Comparison of ENCODE assay signal across 19 mouse cellular contexts in the genomic region with DNA sequence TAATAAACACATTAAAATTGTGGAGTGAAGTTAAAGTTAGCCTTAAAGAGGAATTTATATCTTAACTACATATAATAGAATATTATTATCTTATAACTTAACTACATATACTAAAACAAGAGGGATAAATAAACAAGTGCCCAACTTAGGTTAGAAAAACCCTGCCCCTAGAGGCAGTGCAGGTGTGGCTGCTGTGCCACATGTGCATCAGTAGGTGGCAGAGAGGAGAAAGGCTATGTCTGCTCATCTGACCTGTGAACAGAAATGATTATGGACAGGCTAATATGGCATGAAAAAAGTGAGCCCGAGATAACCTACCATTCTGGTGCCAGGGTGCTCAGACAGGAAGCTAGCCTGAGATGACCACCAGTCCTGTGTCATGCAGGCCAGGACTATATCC.
A peak's percentile ranks its signal among the peaks of the same experiment; 100 is the strongest.
DNase-seq lines count a peak whose midpoint lies in the region; ATAC-seq and TF ChIP-seq lines count a peak whose summit lies in the region.
"Had no signal": no experiment of that assay in that cellular context is flagged by ENCODE, and none has a peak within 500 bp of the region (broad histone marks: within the 10 kb centered on the region; RNA-seq: fewer than 3 reads in every experiment).

No protein-coding gene starts in this region.

- TF ChIP-seq EP300 in liver, embryonic 14.5 days (IDR thresholded peaks at IDR 0.05; ENCODE audit: low read depth), result no peak
- no peak for TF ChIP-seq EP300 in CH12.LX (IDR thresholded peaks at IDR 0.05; ENCODE audit: low read length)

- H3K4me3 ChIP-seq in gastrocnemius, adult 2 months, result no peak overlapping the region
- H3K4me3 ChIP-seq in liver, embryonic 14.5 days (ENCODE audit: insufficient read depth in 1 of 2, low read depth in 2 of 2, low read length in 2 of 2), result no peak overlapping the region
- H3K4me3 ChIP-seq in CH12.LX (replicated peaks in 1 of 3; ENCODE audit: low read depth in 2 of 3, low read length in 2 of 3, poor library complexity in 1 of 3), result no peak overlapping the region
- no peak overlapping the region for H3K4me3 ChIP-seq in forebrain, postnatal 0 days (ENCODE audit: low read depth, low read length)
- H3K4me3 ChIP-seq: forebrain, embryonic 15.5 days; neural tube, embryonic 13.5 days had no signal

- peak; percentile 50 for TF ChIP-seq RAD21 in CH12.LX (IDR thresholded peaks at IDR 0.05; ENCODE audit: low read depth, low read length)

- WGBS in liver, embryonic 14.5 days (ENCODE audit: insufficient replicate concordance), result 46% methylated on average over 1 of the region's 1 CpGs
- 87% methylated on average over 1 of the region's 1 CpGs for WGBS in forebrain, postnatal 0 days

- dilution Hi-C loops in CH12.LX (cut with MboI; ENCODE audit: extremely low pct_ligation_motif_present, extremely low pct_unique_long_range_greater_than_20kb, low sequenced_read_pairs), result no loop called here

- no peaks in the 10 kb centered on the region for H3K79me2 ChIP-seq in CH12.LX (replicated peaks; ENCODE audit: control insufficient read depth, extremely low read depth, insufficient read depth, poor library complexity, severe bottlenecking)

- intact Hi-C loops in gastrocnemius, adult 2 months (cut with DNase I), result no loop called here
- intact Hi-C loops in gastrocnemius, postnatal 36 days (cut with DNase I), result no loop called here

- H3K9ac ChIP-seq in liver, embryonic 14.5 days (replicated peaks), result no peak overlapping the region
- H3K9ac ChIP-seq in CH12.LX (ENCODE audit: insufficient read depth, low read depth), result no peak overlapping the region
- no peak overlapping the region for H3K9ac ChIP-seq in forebrain, postnatal 0 days
- H3K9ac ChIP-seq: forebrain, embryonic 15.5 days; hindbrain, embryonic 14.5 days; neural tube, embryonic 13.5 days had no signal

- no peaks in the 10 kb centered on the region for H3K4me1 ChIP-seq in liver, embryonic 14.5 days (replicated peaks; ENCODE audit: control insufficient read depth in 2 of 2, insufficient read depth in 2 of 2, low read length in 1 of 2)
- no peaks in the 10 kb centered on the region for H3K4me1 ChIP-seq in CH12.LX (ENCODE audit: control insufficient read depth in 1 of 2, insufficient read depth in 2 of 2)
- no peaks in the 10 kb centered on the region for H3K4me1 ChIP-seq in forebrain, postnatal 0 days (ENCODE audit: insufficient read depth)
- H3K4me1 ChIP-seq: forebrain, embryonic 15.5 days; neural tube, embryonic 13.5 days had no signal

- H3K27ac ChIP-seq in gastrocnemius, adult 2 months, result no peak overlapping the region
- H3K27ac ChIP-seq in liver, embryonic 14.5 days, result no peak overlapping the region
- no peak overlapping the region for H3K27ac ChIP-seq in CH12.LX (ENCODE audit: insufficient read depth, low read depth)
- no peak overlapping the region for H3K27ac ChIP-seq in forebrain, postnatal 0 days (ENCODE audit: low read depth, low read length)
- H3K27ac ChIP-seq: forebrain, embryonic 15.5 days; hindbrain, embryonic 14.5 days; neural tube, embryonic 13.5 days had no signal

- ATAC-seq in liver, embryonic 14.5 days (ENCODE audit: insufficient read depth), result no peak
- peak; percentile 29; the same call in 1 of the 2 replicates for ATAC-seq in megakaryocyte progenitor cell, adult 5-6 weeks (replicated peaks; ENCODE audit: poor library complexity)
- ATAC-seq in forebrain, postnatal 0 days, result no peak
- ATAC-seq: forebrain, embryonic 15.5 days had no signal

- H3K36me3 ChIP-seq in liver, embryonic 14.5 days (replicated peaks; ENCODE audit: control insufficient read depth, insufficient read depth, low read depth), result no peaks in the 10 kb centered on the region
- no peaks in the 10 kb centered on the region for H3K36me3 ChIP-seq in CH12.LX (replicated peaks in 1 of 2; ENCODE audit: control insufficient read depth in 1 of 2, insufficient read depth in 1 of 2, low read length in 1 of 2)
- H3K36me3 ChIP-seq in forebrain, postnatal 0 days (ENCODE audit: insufficient read depth), result no peaks in the 10 kb centered on the region
- H3K36me3 ChIP-seq: forebrain, embryonic 15.5 days; G1E; neural tube, embryonic 13.5 days had no signal

- no peak overlapping the region for H3K4me2 ChIP-seq in liver, embryonic 14.5 days (ENCODE audit: low read depth)
- no peak overlapping the region for H3K4me2 ChIP-seq in CH12.LX (ENCODE audit: insufficient read depth, low read depth, poor library complexity, severe bottlenecking)
- no peak overlapping the region for H3K4me2 ChIP-seq in forebrain, postnatal 0 days (ENCODE audit: low read depth)
- H3K4me2 ChIP-seq: forebrain, embryonic 15.5 days; hindbrain, embryonic 14.5 days; neural tube, embryonic 13.5 days had no signal

- H3K27me3 ChIP-seq in liver, embryonic 14.5 days (ENCODE audit: control insufficient read depth, insufficient read depth, low read length), result no peaks in the 10 kb centered on the region
- H3K27me3 ChIP-seq in CH12.LX (replicated peaks), result no peaks in the 10 kb centered on the region
- H3K27me3 ChIP-seq in forebrain, postnatal 0 days (ENCODE audit: insufficient read depth, low read length), result no peaks in the 10 kb centered on the region
- H3K27me3 ChIP-seq: forebrain, embryonic 15.5 days; neural tube, embryonic 13.5 days had no signal

- no peak for DNase-seq in gastrocnemius, adult 2 months
- no peak for DNase-seq in gastrocnemius, postnatal 36 days
- no peak for DNase-seq in liver, embryonic 14.5 days (ENCODE audit: low read depth in 3 of 3, low spot score in 3 of 3)
- DNase-seq in liver, result no peak
- peak; percentile 27 for DNase-seq in CH12.LX (ENCODE audit: extremely low read depth)
- no peak for DNase-seq in neural tube, embryonic 10.5 days (ENCODE audit: extremely low spot score, low spot score)
- DNase-seq in forebrain, postnatal 0 days, result no peak
- DNase-seq: adrenal gland, postnatal 14 days; B cell, adult 2 months; cerebellum, adult 11-12 months; kidney, adult 8-10 months; layer of hippocampus, postnatal 36 days; right cerebral cortex, postnatal 25 days; thymus, postnatal 25 days had no signal

- no peaks in the 10 kb centered on the region for H3K9me3 ChIP-seq in liver, embryonic 14.5 days (ENCODE audit: control insufficient read depth, low read length)
- H3K9me3 ChIP-seq in CH12.LX (replicated peaks; ENCODE audit: low read length), result no peaks in the 10 kb centered on the region
- no peaks in the 10 kb centered on the region for H3K9me3 ChIP-seq in forebrain, postnatal 0 days (ENCODE audit: low read length)
- H3K9me3 ChIP-seq: forebrain, embryonic 15.5 days; G1E; neural tube, embryonic 13.5 days had no signal

- TF ChIP-seq POLR2A in CH12.LX (IDR thresholded peaks at IDR 0.05; ENCODE audit: low read depth, low read length), result no peak

- in situ Hi-C loops in CH12.LX (cut with MboI; ENCODE audit: low pct_ligation_motif_present, low pct_unique_long_range_greater_than_20kb, low sequenced_read_pairs), result no loop called here

- TF ChIP-seq CTCF in gastrocnemius, adult 2 months (IDR thresholded peaks at IDR 0.05), result peak; percentile 2; the same call in 1 of the 2 replicates
- peak; percentile 34; the same call in 1 of the 2 replicates for TF ChIP-seq CTCF in liver, embryonic 14.5 days (IDR thresholded peaks at IDR 0.05; ENCODE audit: low read depth)
- peak in 1 of 2 experiments; percentile 94; a peak in 2 of 4 replicates for TF ChIP-seq CTCF in CH12.LX (conservative IDR thresholded peaks at IDR 0.05 in 1 of 2, IDR thresholded peaks at IDR 0.05 in 1 of 2; ENCODE audit: low read depth in 2 of 2, low read length in 2 of 2)
- no peak for TF ChIP-seq CTCF in forebrain, postnatal 0 days (IDR thresholded peaks at IDR 0.05; ENCODE audit: low read depth)

TF ChIP-seq in CH12.LX, 34 proteins besides CTCF, POLR2A, EP300 and RAD21:
- TF ChIP-seq MAFK (IDR thresholded peaks at IDR 0.05; ENCODE audit: insufficient replicate concordance, low read length), result no peak
- peak; percentile 54 for TF ChIP-seq SMC3 (IDR thresholded peaks at IDR 0.05; ENCODE audit: low read depth, low read length)
TF ChIP-seq in CH12.LX: peak in this region for 1.
